Comparison of ENCODE assay signal across 8 mouse cellular contexts in the genomic region with DNA sequence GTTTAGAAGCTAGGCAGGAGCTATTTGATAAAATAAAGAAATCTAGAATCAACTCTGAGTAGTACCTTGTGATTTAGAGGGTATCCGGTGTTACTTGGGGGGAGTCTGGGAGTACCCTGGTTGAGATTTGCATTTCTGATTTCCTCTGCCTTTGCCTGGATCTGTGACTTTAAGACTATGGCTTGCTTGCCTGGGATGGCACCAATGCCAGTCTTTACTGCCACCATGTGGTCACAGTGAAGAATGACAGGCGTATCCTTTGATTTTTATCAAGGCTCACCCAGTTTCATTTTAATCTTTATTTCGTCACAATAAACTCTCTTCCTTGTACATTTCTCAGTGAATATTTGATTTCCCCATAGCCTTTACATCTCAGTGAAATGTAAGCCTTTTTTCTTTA. TPM values are rescaled to one million over a fixed set of nuclear protein-coding genes. Genes with fewer than 3 reads are reported as not detected.
DNase-seq lines count a peak whose midpoint lies in the region; ATAC-seq and TF ChIP-seq lines count a peak whose summit lies in the region.

No protein-coding gene starts in this region.

- H3K9ac ChIP-seq in kidney, embryonic 16.5 days (replicated peaks; ENCODE audit: low read length), result no peak overlapping the region
- H3K9ac ChIP-seq in midbrain, embryonic 13.5 days (replicated peaks), result no peak overlapping the region

- no peaks in the 10 kb centered on the region for H3K27me3 ChIP-seq in kidney, embryonic 16.5 days (ENCODE audit: insufficient read depth, low read length)
- H3K27me3 ChIP-seq in E14TG2a.4 (ENCODE audit: insufficient read depth, low read length), result peaks cover 13% of the 10 kb centered on the region
- H3K27me3 ChIP-seq in midbrain, embryonic 13.5 days, result 0 out of 2 replicates have a peak, but pooled peaks cover 2% of the 10 kb centered on the region

- no peak for TF ChIP-seq POLR2A in bone marrow, adult 2 months (IDR thresholded peaks at IDR 0.05; ENCODE audit: borderline replicate concordance, control insufficient read depth, low read depth, low read length)

- H3K4me3 ChIP-seq in kidney, embryonic 16.5 days (ENCODE audit: low read length), result no peak overlapping the region
- no peak overlapping the region for H3K4me3 ChIP-seq in E14TG2a.4 (replicated peaks; ENCODE audit: low read length)
- no peak overlapping the region for H3K4me3 ChIP-seq in bone marrow, adult 2 months (replicated peaks; ENCODE audit: control insufficient read depth, low read depth, low read length)
- H3K4me3 ChIP-seq in midbrain, embryonic 13.5 days (replicated peaks), result no peak overlapping the region

- H3K36me3 ChIP-seq in kidney, embryonic 16.5 days (ENCODE audit: insufficient read depth, low read length), result no peaks in the 10 kb centered on the region
- no peaks in the 10 kb centered on the region for H3K36me3 ChIP-seq in E14TG2a.4 (ENCODE audit: insufficient read depth, low read length)
- no peaks in the 10 kb centered on the region for H3K36me3 ChIP-seq in midbrain, embryonic 13.5 days

- peak; percentile 97 for TF ChIP-seq CTCF in E14TG2a.4 (conservative IDR thresholded peaks at IDR 0.05; ENCODE audit: low read length)
- peak; percentile 72 for TF ChIP-seq CTCF in bone marrow, adult 2 months (IDR thresholded peaks at IDR 0.05; ENCODE audit: control insufficient read depth, insufficient read depth, low read length)

- H3K9me3 ChIP-seq in kidney, embryonic 16.5 days (ENCODE audit: low read length), result no peaks in the 10 kb centered on the region
- no peaks in the 10 kb centered on the region for H3K9me3 ChIP-seq in E14TG2a.4 (ENCODE audit: low read length)
- H3K9me3 ChIP-seq in midbrain, embryonic 13.5 days, result no peaks in the 10 kb centered on the region

- WGBS in kidney, embryonic 16.5 days, result 11% methylated on average over 3 of the region's 3 CpGs
- 3% methylated on average over 3 of the region's 3 CpGs for WGBS in bone marrow, adult 2 months
- 9% methylated on average over 3 of the region's 3 CpGs for WGBS in midbrain, embryonic 13.5 days

- no peak for ATAC-seq in kidney, embryonic 16.5 days (ENCODE audit: low FRiP score, low TSS enrichment)
- ATAC-seq in inflammation-experienced regulatory T-cells, adult 6 months, result peak; percentile 74
- ATAC-seq in midbrain, embryonic 13.5 days, result no peak

- no peak overlapping the region for H3K27ac ChIP-seq in kidney, embryonic 16.5 days (ENCODE audit: low read length)
- H3K27ac ChIP-seq in bone marrow, adult 2 months (ENCODE audit: control insufficient read depth, insufficient read depth, low read depth, low read length, poor library complexity), result no peak overlapping the region
- no peak overlapping the region for H3K27ac ChIP-seq in midbrain, embryonic 13.5 days

- H3K4me1 ChIP-seq in kidney, embryonic 16.5 days (ENCODE audit: insufficient read depth, low read length), result no peaks in the 10 kb centered on the region
- no peaks in the 10 kb centered on the region for H3K4me1 ChIP-seq in E14TG2a.4 (replicated peaks; ENCODE audit: low read depth, low read length)
- no peaks in the 10 kb centered on the region for H3K4me1 ChIP-seq in bone marrow, adult 2 months (ENCODE audit: control insufficient read depth, insufficient read depth, low read length)
- H3K4me1 ChIP-seq in midbrain, embryonic 13.5 days (replicated peaks), result no peaks in the 10 kb centered on the region

- H3K4me2 ChIP-seq in kidney, embryonic 16.5 days (replicated peaks; ENCODE audit: low read depth, low read length), result no peak overlapping the region
- H3K4me2 ChIP-seq in midbrain, embryonic 13.5 days (replicated peaks), result no peak overlapping the region

- DNase-seq in kidney, adult 9 months, result peak; percentile 5
- no peak for DNase-seq in gastrocnemius, postnatal 10 days
- no peak for DNase-seq in adrenal gland, postnatal 4 days (ENCODE audit: low spot score in 2 of 2)

RNA-seq across cellular contexts. Expression of gene Chat, which starts 16.3 kb away (rescaled TPM):
- polyA plus RNA-seq in kidney, embryonic 16.5 days (2015; fragmentation: Nextera tagmentation; extraction: Ambion mirVana), result 0.05 and 0.10 TPM in 2 replicates
- polyA plus RNA-seq in bone marrow, adult 2 months (2011; ENCODE audit: insufficient read depth, insufficient read length, low replicate concordance, missing spikeins), result not detected in 2 replicates
- polyA plus RNA-seq in inflammation-experienced regulatory T-cells, adult 6 months (2017; shearing (Covaris generic)), result not detected
- not detected for total RNA-seq in gastrocnemius, postnatal 10 days (2021)
- under 1 TPM in 1 of 2 experiments, not detected in 1; 0.34 TPM for total RNA-seq in adrenal gland, postnatal 4 days (2021)
- 0.40 and 0.44 TPM in 2 replicates for polyA plus RNA-seq in midbrain, embryonic 13.5 days (2015; fragmentation: Nextera tagmentation; extraction: Ambion mirVana)

RNA-seq across cellular contexts. Expression of gene Slc18a3, which starts 17.4 kb away (rescaled TPM):
- 0.17 and 0.29 TPM in 2 replicates for polyA plus RNA-seq in kidney, embryonic 16.5 days (2015; fragmentation: Nextera tagmentation; extraction: Ambion mirVana)
- polyA plus RNA-seq in bone marrow, adult 2 months (2011; ENCODE audit: insufficient read depth, insufficient read length, low replicate concordance, missing spikeins), result not detected in 2 replicates
- polyA plus RNA-seq in inflammation-experienced regulatory T-cells, adult 6 months (2017; shearing (Covaris generic)), result not detected
- total RNA-seq in gastrocnemius, postnatal 10 days (2021), result not detected
- total RNA-seq in adrenal gland, postnatal 4 days (2021), result under 1 TPM; 0.34 to 0.36 TPM
- polyA plus RNA-seq in midbrain, embryonic 13.5 days (2015; fragmentation: Nextera tagmentation; extraction: Ambion mirVana), result 1.4 and 1.5 TPM in 2 replicates

RNA-seq across cellular contexts. Expression of gene Ercc6, which starts 31.3 kb away (rescaled TPM):
- polyA plus RNA-seq in kidney, embryonic 16.5 days (2015; fragmentation: Nextera tagmentation; extraction: Ambion mirVana), result 17.7 and 20.3 TPM in 2 replicates
- 5.5 and 6.9 TPM in 2 replicates for polyA plus RNA-seq in bone marrow, adult 2 months (2011; ENCODE audit: insufficient read depth, insufficient read length, low replicate concordance, missing spikeins)
- 1 to 10 TPM; 4.3 to 8.8 (median 5.5) TPM for polyA plus RNA-seq in inflammation-experienced regulatory T-cells, adult 6 months (2017; shearing (Covaris generic))
- 1 to 10 TPM; 5.8 to 8.8 TPM for total RNA-seq in gastrocnemius, postnatal 10 days (2021)
- total RNA-seq in adrenal gland, postnatal 4 days (2021), result 10 to 100 TPM; 12.1 to 13.0 TPM
- polyA plus RNA-seq in midbrain, embryonic 13.5 days (2015; fragmentation: Nextera tagmentation; extraction: Ambion mirVana), result 32.4 and 33.8 TPM in 2 replicates
